Mouse (Mus musculus) bone marrow, adult 2 months (tissue): ENCODE data around the gene Dlg1. TPM values are rescaled to one million over a fixed set of nuclear protein-coding genes. Genes with fewer than 3 reads are reported as not detected.

Source experiments
- H3K27ac ChIP-seq: fragments of 200-500 bp; 2 replicates; pipeline ENCODE4 v1.5.1; 2012; ENCODE audit warnings: low read depth, mild to moderate bottlenecking, control low read depth, inconsistent platforms, low read length; ENCODE audit not compliant: control insufficient read depth, poor library complexity, insufficient read depth
- H3K4me1 ChIP-seq: fragments of 200-500 bp; 2 replicates; pipeline ENCODE4 v1.6.1; 2011; ENCODE audit warnings: low read length; ENCODE audit not compliant: control insufficient read depth, insufficient read depth
- H3K4me3 ChIP-seq: fragments of 200-500 bp; replicated peaks from 2 replicates; pipeline ENCODE3; 2011; ENCODE audit warnings: mild to moderate bottlenecking, low read depth, low read length, control low read depth; ENCODE audit not compliant: control insufficient read depth
- CTCF ChIP-seq: fragments of 200-500 bp; IDR thresholded peaks from 2 replicates; pipeline ENCODE4 v1.5.1; 2011; ENCODE audit warnings: low read length, control low read depth; ENCODE audit not compliant: control insufficient read depth, insufficient read depth
- POLR2A ChIP-seq: fragments of 200-500 bp; IDR thresholded peaks from 2 replicates; pipeline ENCODE4 v1.6.1; 2011; ENCODE audit warnings: low read depth, mild to moderate bottlenecking, control low read depth, low read length, borderline replicate concordance; ENCODE audit not compliant: control insufficient read depth
- WGBS: fragments of 180-500 bp; shearing (Covaris S2); methylation state at CpG from one replicate; pipeline ENCODE4 v1.1.7; 2018; 5-methylcytosine and 5-hydroxymethylcytosine counted together
- polyA plus RNA-seq: library from polyadenylated mRNA; stranded (reverse); fragments of >200 nt; gene quantifications from 2 replicates; pipeline ENCODE4 v1.2.4, GENCODE M21; 2011; ENCODE audit warnings: low replicate concordance; ENCODE audit not compliant: missing spikeins, insufficient read depth, insufficient read length

The Dlg1 gene
- polyA plus RNA-seq, 1 experiment, result 20.2 TPM

DNA sequence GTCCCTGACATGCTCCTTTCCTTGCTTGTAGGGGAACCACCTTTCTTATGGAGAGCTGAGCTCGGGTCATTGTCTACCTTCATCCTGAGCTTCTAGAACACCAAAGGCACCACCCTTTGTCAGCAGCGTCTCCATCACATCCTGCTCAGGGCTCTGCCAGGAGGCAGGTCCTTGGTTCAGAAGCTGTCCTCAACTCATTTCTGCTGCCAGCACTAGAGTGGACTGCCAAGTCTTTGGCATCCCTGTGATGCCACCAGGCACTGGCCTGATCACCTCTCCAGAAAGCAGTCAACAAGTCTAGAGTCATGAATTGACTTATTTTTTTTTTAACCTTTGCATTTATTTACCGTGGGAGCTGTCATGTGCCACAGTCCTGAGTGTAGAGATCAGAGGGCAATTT is 11.7 kb upstream of the Dlg1 start:
- no peak for TF ChIP-seq POLR2A
- WGBS, result 79% methylated on average over 3 of the region's 3 CpGs

DNA sequence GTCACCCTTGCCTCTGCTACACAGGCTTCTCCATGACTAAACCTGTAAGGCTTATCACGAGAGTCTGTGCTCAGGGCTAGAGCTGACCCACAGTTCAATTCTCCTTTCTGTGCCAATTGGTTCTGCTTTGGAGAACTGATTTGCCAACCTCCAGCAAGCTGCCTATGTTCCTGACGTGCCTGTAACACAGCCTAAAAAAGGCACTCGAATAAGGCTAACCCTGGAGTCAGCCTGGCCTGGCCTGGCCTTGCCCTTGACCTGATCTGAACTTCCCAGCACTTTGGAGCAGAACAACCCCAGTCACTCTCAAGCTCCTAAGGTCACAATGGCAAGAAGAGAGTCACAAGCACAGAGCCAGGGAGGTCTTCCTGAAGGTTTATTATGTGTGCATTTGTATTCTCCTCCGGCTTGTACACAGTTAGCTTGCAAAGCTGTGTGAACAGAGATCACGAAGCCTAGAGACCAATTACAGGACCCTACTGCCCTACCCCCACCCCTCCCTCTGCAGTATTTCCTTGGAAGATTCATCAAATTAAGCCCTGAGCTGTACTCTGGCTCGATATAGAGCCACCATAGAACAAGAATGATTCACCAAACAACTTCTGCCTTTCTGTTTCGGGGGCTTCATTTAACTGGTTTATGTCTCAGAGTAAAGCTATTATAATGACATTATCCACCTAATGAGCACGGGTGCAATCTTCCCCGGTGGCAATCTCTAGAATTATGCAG is 11.0 kb upstream of the Dlg1 start:
- 76% methylated on average over 9 of the region's 9 CpGs for WGBS

More for the DNA sequence above, 11.7 kb upstream of the Dlg1 start:
- no peaks in the 10 kb centered on the region for H3K4me1 ChIP-seq
- no peak overlapping the region for H3K27ac ChIP-seq
- no peak overlapping the region for H3K4me3 ChIP-seq

DNA sequence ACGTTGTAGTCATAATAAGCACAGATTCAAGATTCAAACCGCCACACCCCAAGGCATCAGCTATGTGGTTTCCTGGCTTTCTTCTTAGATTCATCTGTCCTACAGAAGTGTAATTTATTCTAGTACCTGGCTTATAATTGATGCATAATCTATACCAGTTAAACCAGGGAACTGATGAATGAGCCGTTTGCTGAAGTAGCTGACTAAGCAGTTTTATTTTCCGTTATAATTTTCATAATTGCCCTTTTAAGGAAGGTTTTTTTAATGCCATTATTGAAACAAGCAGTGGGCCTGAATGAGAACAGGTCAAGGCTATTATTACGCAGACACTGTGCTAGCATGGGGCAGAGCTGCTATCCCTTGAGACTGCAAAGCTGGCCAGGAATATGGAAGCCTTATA is 9.6 kb upstream of the Dlg1 start:
- TF ChIP-seq POLR2A, result no peak
- TF ChIP-seq CTCF, result no peak
- WGBS, result 72% methylated on average over 5 of the region's 5 CpGs
- Histone ChIP-seq H3K4me1 (no peaks in the 10 kb centered on the region), H3K4me3 (no peak overlapping the region), H3K27ac (no peak overlapping the region)

More for the DNA sequence above, 11.0 kb upstream of the Dlg1 start:
- H3K4me1 ChIP-seq, result no peaks in the 10 kb centered on the region
- no peak overlapping the region for H3K27ac ChIP-seq
- no peak for TF ChIP-seq CTCF
- TF ChIP-seq POLR2A, result no peak
- no peak overlapping the region for H3K4me3 ChIP-seq

DNA sequence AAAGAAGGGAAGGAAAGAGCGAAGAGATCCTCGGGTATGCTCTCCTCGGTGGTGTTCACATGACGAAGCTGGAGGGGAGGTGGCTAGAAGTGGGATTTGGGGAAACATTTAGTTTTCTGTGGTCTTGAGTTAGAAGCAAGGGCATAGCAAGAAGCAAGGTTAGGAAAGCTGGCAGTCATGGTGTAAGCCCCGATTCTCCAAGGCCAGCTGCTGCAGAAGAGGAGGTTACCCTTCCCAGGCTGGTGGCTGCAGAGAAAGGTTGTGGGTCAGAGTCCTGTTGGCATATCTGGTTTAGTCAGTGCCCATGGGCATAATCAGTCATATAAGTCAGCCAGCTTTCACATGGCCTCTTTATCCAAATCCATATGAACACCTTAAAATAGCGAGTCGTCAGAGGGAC is 9.2 kb upstream of the Dlg1 start:
- TF ChIP-seq POLR2A (no peak), CTCF (no peak)
- no peak overlapping the region for H3K27ac ChIP-seq
- H3K4me3 ChIP-seq, result no peak overlapping the region
- no peaks in the 10 kb centered on the region for H3K4me1 ChIP-seq
- WGBS, result 87% methylated on average over 7 of the region's 7 CpGs

DNA sequence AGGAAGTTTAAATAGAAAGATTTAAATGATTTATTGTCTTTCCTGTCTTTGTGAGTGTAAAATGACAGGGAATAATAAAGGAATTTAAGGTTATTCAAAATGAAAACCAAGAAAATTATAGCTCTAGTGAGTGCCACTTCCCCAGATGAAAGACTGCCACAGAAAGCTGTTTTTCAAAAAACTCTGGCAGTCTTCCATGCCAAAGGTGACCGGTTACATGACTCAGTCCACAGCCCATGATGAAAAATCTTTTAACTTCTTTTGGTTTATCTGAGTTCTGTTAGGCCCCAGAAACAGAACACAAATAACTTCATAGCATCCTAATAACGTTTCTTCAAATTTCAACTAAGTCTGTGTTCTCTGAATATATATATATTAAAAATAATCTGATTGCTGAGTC is 7.7 kb upstream of the Dlg1 start:
- Histone ChIP-seq H3K4me1 (no peaks in the 10 kb centered on the region), H3K4me3 (no peak overlapping the region), H3K27ac (no peak overlapping the region)
- 21% methylated on average over 2 of the region's 2 CpGs for WGBS
- TF ChIP-seq CTCF (no peak), POLR2A (no peak)

DNA sequence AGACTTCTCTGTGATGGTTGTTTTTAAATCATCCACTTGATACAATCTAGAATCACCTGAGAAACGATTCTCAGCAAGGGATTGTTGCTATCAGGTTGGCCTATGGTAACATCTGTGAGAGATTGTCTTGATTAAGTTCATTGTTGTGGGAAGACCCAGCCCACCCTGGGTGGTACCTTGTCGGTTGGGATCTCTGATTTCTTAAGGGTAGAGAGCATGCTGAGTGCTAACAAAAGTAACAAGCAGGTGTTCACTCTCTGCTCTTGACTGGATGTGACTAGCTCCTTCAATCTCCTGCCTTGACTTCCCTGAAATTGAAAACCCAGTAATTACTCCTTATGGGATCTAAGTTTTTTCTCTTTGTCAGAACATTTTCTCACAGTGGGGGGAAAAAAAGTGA is 5.7 kb upstream of the Dlg1 start:
- 54% methylated on average over 2 of the region's 2 CpGs for WGBS

DNA sequence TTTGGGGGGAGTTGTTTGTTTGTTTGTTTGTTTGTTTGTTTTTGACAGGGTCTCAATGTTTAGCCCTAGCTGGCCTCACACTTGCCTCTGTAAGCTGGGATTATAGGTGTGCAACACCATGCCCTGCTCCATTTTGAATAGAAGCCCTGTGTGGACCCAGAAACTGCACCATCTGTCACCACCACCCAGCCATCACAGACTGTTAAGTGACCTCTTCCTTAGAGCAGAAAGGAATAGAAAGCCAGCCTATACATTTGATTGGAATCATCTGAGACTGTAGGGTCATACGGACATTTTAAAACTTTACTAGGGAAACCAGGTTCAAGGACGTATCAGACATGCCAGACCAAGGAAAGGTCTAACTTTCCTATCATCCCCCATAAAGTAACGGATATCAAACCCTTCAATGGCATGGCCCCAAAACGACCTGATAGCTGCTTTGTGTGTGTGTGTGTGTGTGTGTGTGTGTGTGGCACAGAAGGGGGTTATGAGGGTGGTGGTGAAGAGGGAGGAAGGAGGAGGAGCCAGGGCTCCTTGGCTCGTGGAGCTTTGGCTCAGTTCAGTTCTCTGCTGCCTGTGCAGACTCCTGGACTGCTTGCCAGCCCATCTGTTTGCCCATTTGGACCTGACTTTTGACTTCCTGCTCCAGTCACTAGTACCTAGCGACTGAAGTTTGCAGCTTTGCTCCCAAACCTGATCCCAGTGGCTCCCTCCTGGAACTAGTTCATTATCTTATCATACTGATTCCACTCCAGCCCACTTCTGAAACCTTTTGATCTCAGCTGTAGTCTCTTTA is 4.5 kb upstream of the Dlg1 start:
- no peak overlapping the region for H3K4me3 ChIP-seq
- TF ChIP-seq POLR2A (no peak), CTCF (no peak)
- H3K27ac ChIP-seq, result no peak overlapping the region
- WGBS, result 45% methylated on average over 6 of the region's 6 CpGs
- H3K4me1 ChIP-seq, result no peaks in the 10 kb centered on the region

More for the DNA sequence above, 5.7 kb upstream of the Dlg1 start:
- no peaks in the 10 kb centered on the region for H3K4me1 ChIP-seq
- H3K4me3 ChIP-seq, result no peak overlapping the region
- no peak overlapping the region for H3K27ac ChIP-seq
- no peak for TF ChIP-seq POLR2A
- TF ChIP-seq CTCF, result no peak

DNA sequence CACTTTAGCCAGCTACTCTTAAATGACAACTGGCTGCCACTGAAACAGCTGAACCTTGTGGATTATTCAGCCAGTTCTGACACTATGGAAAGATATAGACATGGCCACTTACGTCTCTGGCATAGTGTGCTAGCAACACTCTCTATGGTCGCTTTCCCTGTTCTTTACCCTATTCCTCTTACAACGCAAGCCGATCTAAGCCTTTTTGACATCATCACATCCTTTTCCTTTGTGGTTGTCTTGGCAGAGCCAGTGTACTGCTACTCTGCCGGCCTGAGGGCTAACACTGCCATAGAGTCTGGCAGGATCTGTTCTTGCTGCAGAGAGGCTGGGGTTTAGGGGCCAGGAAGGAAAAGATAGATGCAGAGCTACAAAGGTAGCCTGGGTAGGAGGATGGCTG is 3.8 kb upstream of the Dlg1 start:
- Histone ChIP-seq H3K4me1 (no peaks in the 10 kb centered on the region), H3K27ac (no peak overlapping the region), H3K4me3 (no peak overlapping the region)
- TF ChIP-seq POLR2A (no peak), CTCF (no peak)
- 11% methylated on average over 5 of the region's 5 CpGs for WGBS
